Mouse (Mus musculus) frontal cortex, postnatal 14 days (tissue): ENCODE data around the gene AB124611.
"Not testable (repeated sequence)": the region's sequence is repeated elsewhere in the genome, so short reads cannot be mapped to it uniquely, and the experiment has no call there.

Experiments used
- DNase-seq, 2 experiments: peaks; one replicate each; pipeline ENCODE4 v3.0.0; 2022; ENCODE audit warnings: low spot score in 2 of 2

AB124611 gene

GRCm38 (mm10) chr9:21564420-21564819, 38.4 kb downstream of the AB124611 start:
- no peak for DNase-seq

- DNase-seq: no peak
Measured at GRCm38 (mm10) chr9:21565004-21565586, 39.1 kb downstream of the AB124611 start.

- DNase-seq: no peak
Measured at GRCm38 (mm10) chr9:21566538-21566937, 40.6 kb downstream of the AB124611 start.

- DNase-seq: no peak
Measured at GRCm38 (mm10) chr9:21567051-21567450, 41.1 kb downstream of the AB124611 start.

GRCm38 (mm10) chr9:21568657-21569255, 42.8 kb downstream of the AB124611 start:
- no peak for DNase-seq

GRCm38 (mm10) chr9:21574012-21574801, 48.2 kb downstream of the AB124611 start:
- no peak for DNase-seq

GRCm38 (mm10) chr9:21575253-21575652, 49.3 kb downstream of the AB124611 start:
- no peak for DNase-seq

GRCm38 (mm10) chr9:21576286-21576685, 50.3 kb downstream of the AB124611 start:
- DNase-seq: no peak

GRCm38 (mm10) chr9:21578226-21578625, 52.2 kb downstream of the AB124611 start:
- no peak for DNase-seq

- no peak for DNase-seq
Measured at GRCm38 (mm10) chr9:21585401-21585800, 59.4 kb downstream of the AB124611 start.

GRCm38 (mm10) chr9:21587678-21588349, 61.8 kb downstream of the AB124611 start:
- DNase-seq: no peak

- no peak for DNase-seq
Measured at GRCm38 (mm10) chr9:21588350-21588749, 62.4 kb downstream of the AB124611 start.

GRCm38 (mm10) chr9:21589538-21589937, 63.6 kb downstream of the AB124611 start:
- no peak for DNase-seq

- DNase-seq: no peak
Measured at GRCm38 (mm10) chr9:21591127-21591830, 65.3 kb downstream of the AB124611 start.

- DNase-seq: no peak
Measured at GRCm38 (mm10) chr9:21591831-21592702, 66.1 kb downstream of the AB124611 start.

GRCm38 (mm10) chr9:21592703-21593121, 66.7 kb downstream of the AB124611 start, which contains the start of the genes Timm29 and Yipf2:
Gene Timm29 (plus strand): TSS chr9:21592722.
Gene Yipf2 (minus strand): TSS chr9:21592828.
- DNase-seq: peak; percentile 84 to 93

GRCm38 (mm10) chr9:21593122-21593721, 67.2 kb downstream of the AB124611 start:
- DNase-seq: peak in 1 of 2 experiments; percentile 56

- DNase-seq: not testable (repeated sequence)
Measured at GRCm38 (mm10) chr9:21594350-21594749, 68.4 kb downstream of the AB124611 start.

GRCm38 (mm10) chr9:21594838-21595237, 68.9 kb downstream of the AB124611 start:
- DNase-seq: no peak
